Mouse (Mus musculus): ENCODE measurements at regions not wholly inside any gene's neighbourhood (a gene's known extent, or its start where the extent isn't known, plus 50 kb on each side); places are given as distances from the start of the nearest gene placed in this dataset.

GRCm38 (mm10) chr2:17168896-17169295, 562.4 kb downstream of the Nebl start:
- TF ChIP-seq CTCF (IDR thresholded peaks at IDR 0.05) (no peak), EP300 (IDR thresholded peaks at IDR 0.05) (no peak)

All from lung, postnatal 0 days (tissue).